Mouse (Mus musculus) embryonic facial prominence, embryonic 15.5 days (tissue): ENCODE measurements around the gene Plscr2. TPM values are rescaled to one million over a fixed set of nuclear protein-coding genes. Genes with fewer than 3 reads are reported as not detected.

ENCODE experiments used
- ATAC-seq: fragments of 200-750 bp; cut with Nextera tagmentation; 2 replicates; pipeline ENCODE4 v1.8.0; 2017; ENCODE audit warnings: low read depth, moderate TSS enrichment; ENCODE audit not compliant: insufficient number of reproducible peaks, low FRiP score, low TSS enrichment
- H3K27ac ChIP-seq: fragments of 300-500 bp; sonication (generic); replicated peaks from 2 replicates; pipeline ENCODE4 v1.5.1; 2015; ENCODE audit warnings: mild to moderate bottlenecking, inconsistent platforms
- H3K27me3 ChIP-seq: fragments of 300-500 bp; sonication (generic); 2 replicates; pipeline ENCODE4 v1.6.1; 2015; ENCODE audit warnings: inconsistent platforms
- H3K36me3 ChIP-seq: fragments of 300-500 bp; sonication (generic); 2 replicates; pipeline ENCODE4 v1.6.1; 2015; ENCODE audit warnings: mild to moderate bottlenecking, inconsistent platforms
- H3K4me1 ChIP-seq: fragments of 300-500 bp; sonication (generic); 2 replicates; pipeline ENCODE4 v1.6.1; 2015; ENCODE audit warnings: inconsistent platforms
- H3K4me2 ChIP-seq: fragments of 300-500 bp; sonication (generic); replicated peaks from 2 replicates; pipeline ENCODE4 v1.6.1; 2015; ENCODE audit warnings: mild to moderate bottlenecking, inconsistent platforms
- H3K4me3 ChIP-seq: fragments of 300-500 bp; sonication (generic); replicated peaks from 2 replicates; pipeline ENCODE4 v1.5.1; 2015; ENCODE audit warnings: mild to moderate bottlenecking, inconsistent platforms
- H3K9ac ChIP-seq: fragments of 300-500 bp; sonication (generic); 2 replicates; pipeline ENCODE4 v1.6.1; 2015; ENCODE audit warnings: inconsistent platforms
- H3K9me3 ChIP-seq: fragments of 300-500 bp; sonication (generic); replicated peaks from 2 replicates; pipeline ENCODE4 v1.6.1; 2016; ENCODE audit warnings: inconsistent platforms
- WGBS: fragments of 180-500 bp; shearing (Covaris S2); methylation state at CpG from one replicate; pipeline ENCODE4 v1.1.7; 2015; 5-methylcytosine and 5-hydroxymethylcytosine counted together
- polyA plus RNA-seq: library from polyadenylated mRNA; unstranded; fragments of >200 nt; fragmentation: Nextera tagmentation; extraction: Ambion mirVana; gene quantifications from 2 replicates; pipeline ENCODE4 v1.2.1, GENCODE M21; 2015

Plscr2 gene
- polyA plus RNA-seq, 1 experiment from 2014 or later: 2.1 TPM

DNA sequence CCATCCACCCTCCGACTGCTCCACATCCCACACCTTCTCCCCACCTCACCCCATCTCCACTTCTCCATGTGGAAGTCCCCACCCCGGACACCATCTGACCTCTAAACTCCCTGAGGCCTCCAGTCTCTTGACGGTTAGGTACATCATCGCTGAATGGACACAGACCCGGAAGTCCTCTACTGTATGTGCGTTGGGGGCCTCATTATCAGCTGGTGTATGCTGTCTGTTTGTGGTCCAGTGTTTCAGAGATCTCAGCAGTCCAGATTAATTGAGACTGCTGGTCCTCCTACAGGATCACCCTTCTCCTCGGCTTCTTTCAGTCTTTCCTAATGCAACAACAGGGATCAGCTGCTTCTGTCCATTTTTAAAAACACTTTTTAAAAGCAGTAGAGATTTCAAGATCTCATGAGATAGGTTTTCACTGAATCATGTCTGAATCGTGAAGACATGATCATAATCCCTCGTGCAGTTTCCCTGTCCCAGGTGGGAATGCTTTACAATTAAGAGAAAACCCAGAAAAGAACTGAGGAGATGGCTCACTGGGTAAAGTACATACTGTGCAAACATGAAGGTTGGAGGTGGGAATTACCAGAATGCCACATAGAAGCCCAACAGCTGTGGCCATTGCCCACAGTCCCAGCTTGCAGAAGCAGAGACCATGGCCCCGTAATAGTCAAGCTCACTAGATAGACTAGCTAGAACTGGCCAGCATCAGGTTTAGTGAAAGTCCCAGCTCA, 21.6 kb upstream of the Plscr2 start:
- no peak for ATAC-seq
- Histone ChIP-seq H3K27me3 (no peaks in the 10 kb centered on the region), H3K9ac (no peak overlapping the region), H3K4me3 (no peak overlapping the region), H3K27ac (no peak overlapping the region), H3K4me2 (no peak overlapping the region), H3K36me3 (no peaks in the 10 kb centered on the region), H3K9me3 (no peaks in the 10 kb centered on the region), H3K4me1 (peaks cover 11% of the 10 kb centered on the region)
- WGBS: 88% methylated on average over 10 of the region's 10 CpGs

DNA sequence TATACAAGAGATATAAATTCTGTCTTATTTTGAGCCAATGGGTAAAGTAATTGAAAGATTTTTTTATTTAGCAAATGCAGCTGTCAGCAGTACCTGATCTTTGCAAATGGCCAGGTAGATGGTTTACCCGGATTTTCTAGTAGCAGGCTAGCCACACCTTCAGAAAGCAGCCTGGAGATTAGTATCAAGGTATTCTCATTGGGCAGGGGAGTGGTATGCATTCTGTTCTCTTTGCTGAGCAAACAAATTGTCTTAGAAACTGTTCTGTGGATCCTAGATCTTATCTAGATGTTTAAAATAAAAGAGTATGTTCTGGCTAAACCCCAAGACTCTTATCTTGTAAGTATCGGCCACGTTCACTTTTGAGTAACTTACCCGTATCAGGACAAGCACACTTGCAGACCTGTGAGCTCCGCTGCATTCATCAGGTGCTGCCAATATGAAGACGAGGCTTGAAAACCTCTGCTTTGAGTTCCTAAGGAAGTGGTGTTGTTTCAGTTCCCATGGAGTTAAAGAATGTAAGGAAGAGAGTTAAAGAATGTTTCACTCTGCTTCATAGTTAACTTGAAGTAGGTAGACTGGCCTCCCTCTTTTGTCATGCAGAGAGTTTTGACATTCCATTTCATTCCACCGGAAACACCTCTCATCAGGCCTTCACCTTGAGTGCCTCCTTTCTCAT, 14.8 kb upstream of the Plscr2 start:
- Histone ChIP-seq H3K4me2 (no peak overlapping the region), H3K27me3 (no peaks in the 10 kb centered on the region), H3K9ac (no peak overlapping the region), H3K9me3 (no peaks in the 10 kb centered on the region), H3K4me1 (no peaks in the 10 kb centered on the region), H3K36me3 (no peaks in the 10 kb centered on the region), H3K27ac (no peak overlapping the region), H3K4me3 (no peak overlapping the region)
- 59% methylated on average over 7 of the region's 7 CpGs for WGBS
- no peak for ATAC-seq

DNA sequence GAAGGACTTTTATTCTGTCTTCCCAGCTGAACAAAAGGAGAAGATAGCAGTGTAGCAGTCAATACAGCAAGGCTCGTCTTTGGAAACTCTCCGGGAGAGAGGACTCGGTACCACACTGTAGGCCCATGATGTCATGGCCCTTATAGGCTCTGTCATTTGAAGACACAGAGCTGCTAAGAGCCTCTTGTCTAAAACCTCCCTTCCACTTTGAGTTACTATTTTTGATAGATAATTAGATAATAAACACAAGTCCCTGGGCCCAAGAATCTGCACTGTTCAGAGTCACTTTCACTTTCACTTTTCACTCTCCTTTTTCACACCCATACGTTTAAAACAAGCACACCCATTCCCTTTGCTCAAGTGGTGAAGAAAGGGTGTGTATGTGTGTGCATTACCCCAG, 9.7 kb upstream of the Plscr2 start:
- Histone ChIP-seq H3K4me2 (no peak overlapping the region), H3K27me3 (no peaks in the 10 kb centered on the region), H3K4me1 (no peaks in the 10 kb centered on the region), H3K9ac (no peak overlapping the region), H3K4me3 (no peak overlapping the region), H3K27ac (no peak overlapping the region), H3K36me3 (no peaks in the 10 kb centered on the region), H3K9me3 (no peaks in the 10 kb centered on the region)
- WGBS: 88% methylated on average over 4 of the region's 4 CpGs
- ATAC-seq: no peak

DNA sequence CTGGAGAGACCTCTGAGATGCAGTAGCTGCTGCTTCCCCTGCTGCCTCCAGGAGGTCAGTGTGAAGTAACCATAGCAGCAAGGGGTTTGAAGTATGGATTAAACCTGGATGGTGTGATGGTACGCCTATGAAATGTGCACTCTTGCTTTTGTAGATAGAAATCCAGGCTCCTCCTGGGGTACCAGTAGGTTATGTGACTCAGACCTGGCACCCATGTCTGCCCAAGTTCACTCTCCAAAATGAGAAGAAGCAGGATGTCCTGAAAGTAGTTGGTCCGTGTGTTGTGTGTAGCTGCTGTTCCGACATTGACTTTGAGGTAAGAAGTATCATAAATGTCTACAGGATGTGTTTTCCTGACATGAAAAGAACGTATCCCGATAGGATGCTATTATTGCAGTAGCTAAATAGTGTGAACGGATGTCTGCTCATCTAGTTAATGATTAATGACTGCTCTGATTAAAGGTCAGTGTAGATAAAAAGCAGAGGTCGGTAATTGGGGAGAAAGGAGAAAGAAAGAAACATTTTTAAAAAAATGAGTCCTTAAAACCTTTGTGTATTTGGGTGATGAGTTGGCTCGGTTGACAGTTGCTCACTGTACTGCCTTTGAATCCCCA, 8.7 kb upstream of the Plscr2 start:
- WGBS: 77% methylated on average over 8 of the region's 8 CpGs
- no peak for ATAC-seq

DNA sequence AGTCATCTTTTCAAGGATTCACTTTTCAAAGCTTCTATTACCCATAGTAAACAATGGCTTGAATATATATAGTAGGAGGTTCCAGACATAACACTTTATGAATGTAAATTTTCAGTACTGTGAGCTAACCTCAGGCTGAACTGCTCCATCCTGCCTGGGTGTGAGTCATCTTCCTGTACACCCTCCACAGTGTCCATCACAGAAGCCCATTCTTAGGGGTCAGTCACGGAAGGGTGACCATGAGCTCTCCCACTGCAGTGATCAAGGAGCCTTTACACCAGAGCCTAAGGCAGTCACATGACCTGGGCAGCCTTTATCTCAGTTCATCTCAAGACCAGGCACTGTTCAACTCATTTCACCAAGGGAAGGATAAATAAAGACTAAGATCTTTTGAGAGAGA, 7.7 kb upstream of the Plscr2 start:
- H3K9me3 ChIP-seq: no peaks in the 10 kb centered on the region
- H3K4me1 ChIP-seq: no peaks in the 10 kb centered on the region
- ATAC-seq: no peak
- no peak overlapping the region for H3K9ac ChIP-seq
- no peaks in the 10 kb centered on the region for H3K36me3 ChIP-seq
- 58% methylated on average over 1 of the region's 1 CpGs for WGBS
- H3K27ac ChIP-seq: no peak overlapping the region
- no peak overlapping the region for H3K4me2 ChIP-seq
- no peak overlapping the region for H3K4me3 ChIP-seq
- H3K27me3 ChIP-seq: no peaks in the 10 kb centered on the region

More for the DNA sequence above, 8.7 kb upstream of the Plscr2 start:
- Histone ChIP-seq H3K4me3 (no peak overlapping the region), H3K27ac (no peak overlapping the region), H3K36me3 (no peaks in the 10 kb centered on the region), H3K9ac (no peak overlapping the region), H3K4me1 (no peaks in the 10 kb centered on the region), H3K27me3 (no peaks in the 10 kb centered on the region), H3K9me3 (no peaks in the 10 kb centered on the region), H3K4me2 (no peak overlapping the region)

DNA sequence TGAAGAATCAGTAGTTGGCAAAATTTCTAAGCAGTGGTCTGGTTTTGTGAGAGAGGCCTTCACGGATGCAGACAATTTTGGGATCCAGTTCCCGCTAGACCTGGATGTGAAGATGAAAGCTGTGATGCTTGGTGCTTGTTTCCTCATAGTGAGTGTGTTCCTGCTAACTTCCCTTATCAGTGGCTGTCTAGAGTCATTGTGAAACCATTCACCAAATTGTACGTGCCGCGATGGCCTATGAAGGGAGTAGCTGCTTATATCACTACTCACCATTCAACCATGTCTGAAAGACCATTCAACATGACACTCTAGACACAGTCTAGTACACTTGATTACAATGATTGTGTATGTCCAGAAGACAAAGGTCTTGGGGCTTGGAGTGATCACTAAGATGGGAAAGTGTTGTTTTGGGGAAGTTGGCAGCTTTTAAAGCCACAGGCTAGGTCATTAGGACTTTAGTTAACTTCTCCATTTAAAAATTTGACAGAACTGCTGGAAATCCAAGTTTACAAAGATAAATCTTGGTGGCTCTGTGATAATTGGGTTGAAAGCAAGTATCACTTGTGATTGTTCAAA, 5.5 kb upstream of the Plscr2 start:
- Histone ChIP-seq H3K27me3 (no peaks in the 10 kb centered on the region), H3K4me2 (no peak overlapping the region), H3K27ac (no peak overlapping the region), H3K4me3 (no peak overlapping the region), H3K9ac (no peak overlapping the region), H3K4me1 (no peaks in the 10 kb centered on the region), H3K36me3 (no peaks in the 10 kb centered on the region), H3K9me3 (no peaks in the 10 kb centered on the region)
- 95% methylated on average over 5 of the region's 5 CpGs for WGBS
- ATAC-seq: no peak

DNA sequence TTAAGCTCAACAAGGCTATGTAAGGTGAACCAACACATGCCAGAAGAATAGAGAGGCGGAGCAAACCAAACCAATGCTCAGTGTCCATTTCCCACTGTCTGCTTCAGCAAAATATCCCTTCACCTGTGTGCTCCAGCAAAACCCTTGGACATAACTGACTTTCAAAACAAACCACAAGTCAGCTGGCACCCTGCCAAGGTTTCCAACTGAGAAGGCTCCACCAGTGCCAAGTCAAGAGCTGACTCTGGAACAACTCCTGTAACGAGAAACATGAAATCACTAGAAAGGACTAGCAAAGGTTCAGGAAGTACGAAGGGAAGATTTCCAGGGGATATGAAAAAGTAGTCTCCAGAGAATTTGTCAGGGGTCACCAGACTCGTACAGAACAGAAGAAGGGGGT, 4.5 kb upstream of the Plscr2 start:
- no peaks in the 10 kb centered on the region for H3K4me1 ChIP-seq
- H3K9ac ChIP-seq: no peak overlapping the region
- no peak overlapping the region for H3K4me3 ChIP-seq
- no peaks in the 10 kb centered on the region for H3K27me3 ChIP-seq
- WGBS: 35% methylated on average over 4 of the region's 4 CpGs
- no peaks in the 10 kb centered on the region for H3K9me3 ChIP-seq
- no peak overlapping the region for H3K4me2 ChIP-seq
- 0 out of 2 replicates have a peak, but pooled peaks have one; percentile 15 for ATAC-seq
- H3K27ac ChIP-seq: no peak overlapping the region
- no peaks in the 10 kb centered on the region for H3K36me3 ChIP-seq

DNA sequence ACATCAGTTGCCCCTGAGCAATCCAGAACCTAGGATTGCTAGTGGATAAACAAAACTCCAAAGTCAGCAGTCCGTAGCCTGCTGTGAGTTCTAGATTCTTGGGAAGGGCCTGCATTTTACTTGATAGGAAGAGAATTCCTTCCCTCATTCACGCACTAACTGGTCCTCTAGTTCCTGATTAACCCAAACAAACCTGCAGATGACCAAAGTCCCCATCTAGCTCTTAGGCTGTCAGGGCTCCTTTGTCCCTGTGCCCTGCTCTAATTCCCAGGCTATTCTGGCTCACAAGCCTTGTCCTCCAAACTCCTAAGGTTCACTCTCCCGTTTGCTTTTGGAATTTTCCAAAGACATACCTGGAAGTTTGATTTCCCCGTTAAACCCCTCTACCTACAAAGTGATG, 2.8 kb upstream of the Plscr2 start:
- Histone ChIP-seq H3K27me3 (no peaks in the 10 kb centered on the region), H3K4me3 (no peak overlapping the region), H3K4me1 (no peaks in the 10 kb centered on the region), H3K9me3 (no peaks in the 10 kb centered on the region), H3K9ac (no peak overlapping the region), H3K27ac (no peak overlapping the region), H3K36me3 (no peaks in the 10 kb centered on the region), H3K4me2 (no peak overlapping the region)
- ATAC-seq: no peak
- WGBS: 89% methylated on average over 4 of the region's 4 CpGs

DNA sequence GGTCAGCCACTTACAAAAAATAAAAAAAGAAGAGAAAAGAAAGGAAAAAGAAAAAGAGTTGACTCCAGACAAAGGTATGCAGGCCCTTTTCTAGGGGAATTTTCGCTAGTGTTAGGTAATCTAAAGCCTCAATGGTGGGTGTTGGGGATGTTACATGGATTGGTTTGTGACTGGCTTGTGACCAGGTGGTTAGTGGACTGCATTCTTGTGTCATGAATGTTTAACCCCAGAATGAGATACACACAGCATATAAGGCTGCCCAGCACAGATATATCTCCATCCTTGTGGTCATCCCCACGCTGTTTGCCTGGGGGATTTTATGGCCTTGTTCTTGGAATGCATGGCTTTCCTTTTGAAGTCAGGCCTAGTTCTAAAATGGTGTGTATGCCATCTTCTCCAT, 2.1 kb upstream of the Plscr2 start:
- no peak overlapping the region for H3K4me3 ChIP-seq
- H3K9ac ChIP-seq: no peak overlapping the region
- ATAC-seq: no peak
- no peaks in the 10 kb centered on the region for H3K36me3 ChIP-seq
- H3K9me3 ChIP-seq: no peaks in the 10 kb centered on the region
- 87% methylated on average over 2 of the region's 2 CpGs for WGBS
- no peak overlapping the region for H3K4me2 ChIP-seq
- no peaks in the 10 kb centered on the region for H3K27me3 ChIP-seq
- no peak overlapping the region for H3K27ac ChIP-seq
- no peaks in the 10 kb centered on the region for H3K4me1 ChIP-seq

DNA sequence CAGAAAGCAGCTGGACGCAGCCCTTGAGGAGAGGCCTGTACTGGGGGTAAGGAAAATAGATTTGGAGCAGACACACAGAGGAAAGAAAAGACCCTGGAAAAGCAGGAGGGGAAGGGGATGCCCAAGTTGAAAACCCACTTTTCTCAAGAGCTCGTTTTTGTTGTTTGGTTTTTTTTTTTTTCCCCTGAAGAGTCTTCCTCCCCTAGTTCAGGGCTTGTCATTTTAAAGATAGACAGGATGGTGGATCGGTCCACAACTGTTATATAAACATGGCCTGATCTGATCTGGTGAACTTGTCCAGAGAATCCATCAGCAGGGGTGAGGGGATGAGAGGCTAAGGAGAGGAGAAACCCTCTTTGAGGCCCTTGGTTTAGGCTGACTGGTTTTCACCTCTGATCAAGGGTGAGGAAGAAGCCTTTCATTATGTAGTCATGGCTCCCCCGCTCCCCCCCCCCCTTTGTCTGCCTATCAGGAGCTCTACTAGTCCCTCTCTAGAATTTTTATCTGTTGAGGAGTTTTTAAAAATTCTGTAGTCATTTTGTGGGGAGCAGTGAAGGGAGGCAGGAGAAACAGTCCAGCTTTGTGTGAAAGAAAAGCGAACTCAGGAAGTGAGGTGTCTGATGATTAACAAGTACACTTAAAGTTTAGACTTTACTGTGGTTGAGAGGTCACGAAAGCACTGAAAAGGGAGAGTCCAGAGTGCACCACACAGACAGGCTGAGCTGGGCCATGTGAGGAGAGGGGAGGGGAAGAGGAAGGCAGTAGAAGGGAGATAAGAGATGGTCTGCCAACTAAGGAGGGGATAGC, 1.2 kb upstream of the Plscr2 start:
- H3K9me3 ChIP-seq: no peaks in the 10 kb centered on the region
- no peaks in the 10 kb centered on the region for H3K27me3 ChIP-seq
- 75% methylated on average over 6 of the region's 6 CpGs for WGBS
- H3K4me3 ChIP-seq: no peak overlapping the region
- H3K4me2 ChIP-seq: no peak overlapping the region
- ATAC-seq: no peak
- no peak overlapping the region for H3K27ac ChIP-seq
- no peaks in the 10 kb centered on the region for H3K4me1 ChIP-seq
- H3K36me3 ChIP-seq: no peaks in the 10 kb centered on the region
- no peak overlapping the region for H3K9ac ChIP-seq

DNA sequence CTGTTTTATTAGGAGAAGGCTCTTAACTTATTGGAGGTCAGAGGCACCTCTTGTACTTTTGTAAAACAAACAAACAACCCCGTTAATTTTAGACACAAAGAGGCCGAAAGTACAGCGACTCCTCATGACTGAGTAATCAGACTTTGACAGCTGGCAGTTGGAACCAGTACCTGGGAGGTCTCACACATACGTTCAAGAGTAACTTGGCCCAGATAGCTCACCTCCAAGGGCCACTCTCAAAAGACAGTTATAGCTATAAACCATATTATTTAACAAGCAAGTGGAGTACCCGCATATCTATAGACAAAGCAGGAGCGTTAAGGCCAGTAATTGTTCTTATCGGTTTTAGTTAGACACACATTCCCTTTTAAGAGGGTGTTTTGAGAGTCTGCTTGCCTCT, 958 bp downstream of the Plscr2 start:
- Histone ChIP-seq H3K27ac (no peak overlapping the region), H3K9ac (no peak overlapping the region), H3K36me3 (no peaks in the 10 kb centered on the region), H3K27me3 (no peaks in the 10 kb centered on the region), H3K9me3 (no peaks in the 10 kb centered on the region), H3K4me2 (no peak overlapping the region), H3K4me1 (no peaks in the 10 kb centered on the region), H3K4me3 (no peak overlapping the region)
- ATAC-seq: no peak
- 71% methylated on average over 7 of the region's 7 CpGs for WGBS
